Mouse (Mus musculus) lung, adult 2 months (tissue): Measurements from ENCODE around the gene Pds5b.

Source experiments
- CTCF ChIP-seq: fragments of 200-500 bp; IDR thresholded peaks from 2 replicates; pipeline ENCODE4 v1.5.1; 2011; ENCODE audit warnings: mild to moderate bottlenecking, low read length, control low read depth; ENCODE audit not compliant: insufficient read depth
- POLR2A ChIP-seq: fragments of 200-500 bp; IDR thresholded peaks from 2 replicates; pipeline ENCODE4 v1.6.1; 2011; ENCODE audit warnings: low read depth, mild to moderate bottlenecking, control low read depth, low read length, borderline replicate concordance; ENCODE audit errors: extremely low read depth

GRCm38 (mm10) chr5:150724641-150725040 lies 51.1 kb downstream of the Pds5b start:
- TF ChIP-seq POLR2A = no peak
- TF ChIP-seq CTCF = no peak
